Mouse (Mus musculus): ENCODE data around the gene Mcm2.

GRCm38 (mm10) chr6:88928576-88928975 lies 30.0 kb upstream of the Mcm2 start:
- TF ChIP-seq CTCF (IDR thresholded peaks at IDR 0.05; ENCODE audit: low read depth, low read length) (no peak), POLR2A (IDR thresholded peaks at IDR 0.05; ENCODE audit: borderline replicate concordance, low read depth, low read length) (no peak)

Data from bone marrow macrophage, adult 2 months (primary cell).